Mouse (Mus musculus) thymus, postnatal 14 days (tissue): Measurements from ENCODE around the gene Ggact.
A peak's percentile ranks its signal among the peaks of the same experiment; 100 is the strongest.

Source experiments
- DNase-seq: peaks from one replicate; pipeline ENCODE4 v3.0.0; 2021

Gene Ggact

DNA sequence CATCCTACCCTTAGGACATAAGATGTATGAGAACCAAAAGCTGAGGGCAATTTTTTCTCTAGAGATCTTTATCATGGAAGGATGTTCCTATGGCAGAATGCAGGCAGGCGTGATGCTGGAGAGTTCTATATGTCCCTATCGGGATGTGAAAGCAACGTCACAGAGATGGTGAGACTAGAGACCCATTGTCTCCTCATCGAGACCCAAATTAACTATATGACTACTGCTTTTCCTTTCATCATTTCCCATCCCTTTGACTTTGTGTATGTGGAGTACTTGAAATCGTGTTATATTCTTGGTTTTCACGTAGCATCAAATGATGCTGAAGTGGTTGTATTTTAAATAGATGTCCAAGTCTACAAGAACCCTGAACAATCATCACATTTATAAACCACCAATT lies at the start of gene Ggact:
Gene Ggact, minus strand, starts transcription at position 101 of the 400 bp plus-strand sequence.
- DNase-seq = no peak

DNA sequence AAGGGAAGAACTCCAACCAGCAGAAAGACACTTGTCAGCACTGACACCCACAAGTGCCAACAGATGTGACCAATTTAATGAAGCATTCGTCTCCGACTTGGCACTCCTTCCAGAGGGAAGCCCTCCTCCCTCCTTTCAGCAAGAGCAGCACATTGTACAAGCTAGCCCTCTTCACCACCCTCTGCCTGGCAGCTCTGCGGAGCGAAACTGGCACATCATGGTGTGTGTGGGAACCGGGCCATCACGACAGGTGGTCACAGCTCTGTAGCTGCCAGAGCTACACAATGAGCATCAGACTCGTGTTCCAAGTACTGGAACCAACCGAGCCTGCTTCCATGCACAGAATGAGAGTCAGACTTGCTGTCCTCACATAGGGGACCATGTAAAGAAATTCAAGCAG lies 44.4 kb upstream of the Ggact start:
- no peak for DNase-seq

DNA sequence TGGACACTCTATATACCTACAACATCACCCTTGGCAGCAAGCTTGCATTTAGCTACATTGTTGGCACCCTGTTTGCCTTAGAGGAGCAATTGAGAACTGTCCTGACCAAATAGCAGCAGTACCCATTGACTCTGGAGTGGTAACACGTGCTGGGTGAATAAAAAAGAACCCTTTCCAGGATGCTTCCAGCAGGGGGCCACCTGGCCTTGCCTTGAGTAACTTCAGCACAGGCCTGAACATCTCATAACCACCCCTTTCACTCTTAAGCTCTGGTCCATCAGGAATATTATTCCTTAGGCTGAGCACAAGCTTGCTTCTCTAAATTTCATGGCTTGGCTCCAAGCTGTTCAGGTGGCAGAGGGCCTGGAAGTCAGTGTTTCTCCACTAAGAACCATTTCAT lies 39.8 kb upstream of the Ggact start:
- DNase-seq = peak; percentile 56

DNA sequence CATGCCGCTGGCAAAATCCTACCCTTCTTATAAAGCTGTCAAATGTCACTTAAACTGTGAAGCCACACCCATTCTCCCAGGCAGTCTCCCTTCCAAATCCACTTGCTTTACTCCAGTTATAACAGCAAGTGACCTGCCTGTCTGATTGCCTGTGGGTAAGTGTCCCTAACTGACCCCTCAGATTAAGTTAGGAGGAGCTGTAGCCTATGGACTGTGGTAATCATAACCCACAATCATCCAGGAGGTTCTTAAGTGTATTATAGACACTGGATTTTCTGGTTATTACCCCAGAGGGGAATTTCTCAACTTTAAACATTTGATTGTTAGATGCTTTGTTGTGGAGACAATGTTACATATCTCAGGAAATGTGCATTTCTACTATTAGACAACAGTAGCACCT lies 39.0 kb upstream of the Ggact start:
- no peak for DNase-seq

DNA sequence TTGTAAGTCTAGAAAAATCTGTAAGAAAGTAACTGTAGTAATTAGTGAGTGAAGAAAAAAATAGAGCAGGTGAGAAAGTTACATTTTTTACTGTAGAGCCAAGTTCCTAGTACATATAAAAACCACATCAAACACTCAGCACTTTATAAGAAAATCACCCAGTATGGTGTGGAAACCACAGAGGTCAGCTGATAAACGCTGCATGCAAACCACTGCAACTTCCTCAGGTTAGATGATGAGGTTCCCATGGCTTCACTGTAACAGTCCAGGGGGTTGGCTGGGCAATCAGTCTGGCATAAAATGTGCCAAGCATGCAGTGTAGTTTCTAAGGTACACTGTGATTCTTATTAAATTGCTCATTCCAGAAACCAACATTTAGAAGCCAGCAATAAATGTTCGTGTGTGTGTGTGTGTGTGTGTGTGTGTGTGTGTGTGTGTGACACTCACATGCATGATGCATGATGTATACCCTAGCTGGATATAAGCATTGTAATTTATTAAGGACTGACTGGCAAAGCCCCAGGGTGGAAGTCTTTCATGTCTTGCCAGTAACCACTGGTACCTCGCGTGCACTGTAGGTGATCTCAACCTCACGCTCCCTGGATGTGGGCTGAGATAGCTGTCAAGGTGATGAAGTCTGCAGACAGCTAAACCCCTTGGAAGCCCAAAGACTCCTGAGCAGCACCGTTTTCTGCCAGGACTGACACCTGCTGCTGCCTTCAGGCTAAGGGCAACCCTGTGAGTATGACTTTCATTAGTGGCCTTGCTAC lies 38.3 kb upstream of the Ggact start:
- no peak for DNase-seq

DNA sequence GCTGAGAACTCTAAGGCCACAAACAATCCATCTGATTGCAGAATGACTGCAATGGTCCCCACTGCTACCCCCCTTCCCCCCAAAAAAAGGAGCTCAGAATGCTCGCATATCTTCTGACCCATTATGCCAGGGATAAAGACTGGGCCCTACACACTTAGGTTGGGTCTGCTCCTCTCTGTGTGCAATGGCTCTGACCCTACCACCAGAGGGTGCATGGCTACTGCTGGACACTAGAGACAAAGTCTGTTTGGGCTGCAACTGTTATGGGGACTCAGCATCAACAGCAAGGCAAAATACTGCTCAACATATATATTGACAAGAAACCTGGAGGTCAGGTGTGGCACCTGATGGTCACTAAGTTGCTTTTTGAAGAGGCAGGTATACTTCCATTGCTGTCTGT lies 37.4 kb upstream of the Ggact start:
- peak; percentile 5 for DNase-seq

DNA sequence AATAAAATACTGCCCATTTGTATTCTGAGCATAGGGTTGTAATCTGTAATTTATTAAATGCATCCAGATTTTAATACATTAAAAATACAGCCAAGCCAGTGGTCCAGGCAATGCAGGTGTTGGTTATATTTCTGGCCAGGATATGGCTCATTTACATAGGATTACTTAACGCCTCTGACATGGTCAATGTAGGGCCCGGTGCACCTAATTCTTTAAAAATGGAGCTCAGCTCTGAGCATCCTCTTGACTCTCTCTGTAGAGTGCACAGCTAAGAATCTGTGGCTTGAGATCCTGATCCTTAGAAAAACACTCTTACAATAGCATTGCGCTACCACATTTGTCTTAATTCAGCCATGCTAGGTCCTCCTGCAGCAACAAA lies 29.9 kb upstream of the Ggact start:
- DNase-seq = no peak

DNA sequence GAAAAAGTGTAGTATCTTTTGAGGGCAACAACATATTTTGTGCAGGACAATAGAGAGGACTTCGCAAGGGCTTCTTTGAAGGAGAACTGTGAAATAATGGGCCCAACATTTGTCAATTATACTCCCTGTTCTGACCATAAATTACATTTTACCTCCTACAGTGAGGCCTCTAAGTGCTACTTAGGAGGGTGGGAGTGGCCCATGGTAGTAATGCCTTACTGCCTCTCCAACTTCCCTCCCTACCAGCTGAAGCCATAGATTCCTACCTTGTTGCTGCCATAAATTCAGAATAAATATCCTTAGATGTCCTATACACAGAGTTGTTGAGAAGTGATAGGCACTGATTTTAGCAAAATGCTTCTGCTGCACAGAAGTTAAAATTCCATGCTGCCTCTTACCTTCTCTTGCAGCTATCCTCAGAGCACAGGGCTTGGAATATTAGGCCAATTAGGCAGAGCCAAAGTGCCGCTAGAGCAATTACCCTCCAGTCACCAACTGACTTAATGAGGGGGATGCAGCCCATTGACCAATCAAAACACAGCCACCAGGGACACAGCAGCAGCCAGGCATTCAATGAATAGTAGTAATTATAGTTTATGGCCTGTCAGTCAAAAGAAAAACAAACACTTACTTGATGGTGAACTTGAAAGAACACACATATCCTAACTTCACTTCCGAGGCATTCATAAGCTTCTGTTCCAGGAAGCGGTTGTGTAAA lies 29.4 kb upstream of the Ggact start:
- no peak for DNase-seq

DNA sequence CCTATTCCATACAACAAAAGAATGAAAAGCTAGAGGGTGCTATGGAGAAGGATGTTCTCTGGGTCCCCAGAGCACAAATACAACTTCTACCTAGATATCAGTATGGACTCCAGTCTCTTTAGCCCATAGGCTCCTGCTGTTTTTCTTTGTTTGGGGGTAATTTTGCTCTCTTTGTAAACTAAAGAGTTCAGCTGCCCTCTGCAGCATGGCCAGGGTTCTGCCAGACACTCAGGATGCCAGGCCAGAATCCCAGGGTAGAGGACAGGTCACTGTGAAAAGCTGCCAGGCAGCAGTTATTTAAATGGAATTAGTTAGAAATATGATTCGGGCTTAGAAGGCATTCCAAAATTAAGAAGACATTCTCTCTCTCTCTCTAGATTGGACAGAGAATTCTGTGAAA lies 22.9 kb upstream of the Ggact start:
- no peak for DNase-seq

DNA sequence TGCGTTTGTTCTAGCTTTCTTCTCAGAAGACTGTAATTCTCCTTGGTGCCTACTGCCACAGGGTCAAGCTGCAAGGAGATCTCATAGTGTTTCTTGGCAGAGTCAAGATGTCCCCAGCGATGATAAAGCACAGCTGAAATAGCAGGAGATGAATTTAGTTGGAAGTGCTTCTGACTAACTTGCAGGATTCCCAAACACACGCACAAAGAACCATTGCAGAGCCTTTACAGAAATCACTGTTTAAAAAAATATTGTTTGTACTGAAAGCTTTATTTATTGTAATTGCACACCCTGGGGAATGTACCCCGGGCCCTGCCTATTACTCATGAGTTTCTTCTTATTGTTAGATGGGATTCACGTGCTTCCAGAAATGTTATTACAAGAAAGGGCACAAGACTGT lies 6.5 kb upstream of the Ggact start:
- DNase-seq = no peak

DNA sequence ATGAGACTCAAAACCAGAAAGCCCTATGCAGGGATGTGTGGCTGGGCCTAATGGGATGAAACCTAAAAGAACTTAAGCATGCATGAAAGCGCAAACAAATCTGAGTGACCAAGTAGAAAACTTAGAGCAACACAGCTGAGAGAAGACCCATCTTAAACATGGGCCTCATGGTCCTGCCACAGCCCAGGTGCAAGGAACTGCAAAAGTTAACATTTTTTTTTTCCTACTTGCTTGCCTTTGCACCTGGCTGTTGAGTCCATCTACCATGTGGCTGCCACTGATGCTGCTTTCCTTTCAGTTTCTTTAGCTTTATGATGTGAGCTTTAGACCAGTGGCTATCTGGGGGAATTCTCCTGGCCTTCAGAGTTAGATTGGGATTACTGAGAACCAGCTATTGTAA lies 4.1 kb upstream of the Ggact start:
- DNase-seq = no peak

DNA sequence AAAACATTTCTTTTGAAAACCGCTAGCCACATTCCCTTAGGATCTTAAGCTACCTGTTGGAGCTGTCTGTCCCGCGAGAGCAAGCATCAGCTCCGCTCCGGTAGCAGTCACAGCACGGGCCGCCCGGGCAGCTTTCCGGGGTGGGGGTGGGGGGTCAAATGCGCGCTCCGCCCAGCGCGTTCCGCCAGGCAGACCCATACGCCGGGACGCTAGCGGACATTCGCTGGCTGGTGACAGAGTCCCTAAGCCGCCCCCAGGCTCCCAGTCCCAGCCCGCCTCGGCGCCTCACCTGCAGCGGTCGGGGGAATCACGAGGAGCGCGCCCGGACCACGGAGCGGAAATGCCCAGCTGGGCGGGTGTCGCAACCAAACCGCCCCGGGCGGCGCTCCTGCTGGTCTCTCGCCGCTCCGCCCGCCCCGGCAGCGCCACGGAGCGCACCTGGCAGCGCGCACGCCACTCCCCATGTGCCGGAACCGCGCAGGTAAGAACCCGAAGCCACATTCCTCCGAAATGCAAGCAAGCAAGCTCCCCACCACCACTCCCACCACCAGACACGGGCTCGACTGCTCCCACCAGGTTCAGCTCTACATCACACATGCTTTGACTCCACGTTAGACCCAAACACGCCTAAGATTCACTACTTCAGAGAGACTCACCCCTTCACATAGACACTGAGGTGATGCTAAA lies 602 bp downstream of the Ggact start:
- peak; percentile 74 for DNase-seq

DNA sequence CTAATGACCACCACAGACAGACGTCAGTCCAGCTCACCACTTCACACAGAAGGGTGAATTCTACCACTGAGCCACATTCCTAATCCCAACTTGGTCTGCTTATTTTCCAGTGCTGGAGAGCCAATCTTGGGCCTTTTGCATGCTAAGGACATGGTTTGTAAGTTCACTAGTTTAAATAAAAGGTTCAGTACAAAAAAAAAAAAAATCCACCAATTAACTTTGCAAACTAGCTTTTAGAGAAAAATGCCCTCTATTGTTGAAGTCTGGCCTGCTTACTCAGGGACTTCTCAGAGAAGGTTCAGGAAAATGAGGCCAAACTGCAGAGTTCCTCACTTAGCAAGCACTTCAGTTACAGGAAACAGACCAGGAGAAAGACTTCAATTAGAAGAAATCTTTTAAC lies 1.4 kb downstream of the Ggact start:
- no peak for DNase-seq

DNA sequence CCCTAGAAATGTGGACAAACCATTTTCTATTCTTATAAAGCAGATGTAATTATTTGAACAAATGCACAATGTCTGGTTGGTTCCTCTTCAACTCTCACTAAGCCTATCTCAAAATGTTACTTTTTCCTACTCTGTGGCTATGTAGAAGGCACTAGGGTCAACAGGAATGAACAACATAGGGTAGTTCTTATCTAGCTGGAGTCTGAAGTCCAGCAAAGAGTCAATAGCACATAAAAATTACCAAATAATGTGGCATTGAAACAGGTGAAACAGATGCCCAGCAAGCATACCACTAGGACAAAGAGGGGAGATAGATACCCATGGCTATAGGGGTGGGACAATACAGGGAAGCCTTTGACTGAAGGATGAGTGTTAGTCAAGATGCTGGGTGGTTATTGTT lies 2.3 kb downstream of the Ggact start:
- DNase-seq = no peak

DNA sequence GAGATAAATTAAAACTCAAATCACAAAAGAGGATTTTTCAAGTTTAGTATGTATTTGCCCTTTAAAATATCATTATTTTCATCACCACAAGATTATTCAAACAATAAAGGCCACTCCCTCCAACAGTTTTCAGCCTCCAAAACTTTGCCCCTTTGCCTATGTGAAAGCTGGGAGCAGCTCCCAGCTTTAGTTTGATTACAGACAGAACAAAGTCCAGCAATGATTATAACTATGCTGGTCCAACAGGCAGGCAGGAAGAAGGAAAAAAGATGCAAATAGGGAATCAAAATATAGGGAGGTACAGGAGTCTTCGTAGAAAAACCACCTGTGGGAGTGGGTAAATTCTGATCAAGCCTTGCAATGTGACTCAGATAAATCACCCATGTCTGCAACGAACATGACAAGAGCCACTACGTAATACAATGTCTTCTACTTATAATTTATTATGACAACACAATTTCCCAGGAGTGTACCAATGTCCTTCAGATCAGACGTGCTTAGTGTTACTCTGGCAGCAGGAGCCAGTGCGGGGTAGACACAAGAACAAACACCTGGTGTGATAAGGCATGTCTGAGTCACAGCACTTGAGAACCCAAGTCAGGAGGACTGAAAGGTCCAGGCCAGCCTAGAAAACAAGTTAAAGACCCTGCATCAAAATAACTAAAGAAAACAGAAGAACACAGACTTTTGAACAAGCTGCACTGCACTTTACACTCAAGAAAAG lies 4.0 kb downstream of the Ggact start:
- DNase-seq = no peak

DNA sequence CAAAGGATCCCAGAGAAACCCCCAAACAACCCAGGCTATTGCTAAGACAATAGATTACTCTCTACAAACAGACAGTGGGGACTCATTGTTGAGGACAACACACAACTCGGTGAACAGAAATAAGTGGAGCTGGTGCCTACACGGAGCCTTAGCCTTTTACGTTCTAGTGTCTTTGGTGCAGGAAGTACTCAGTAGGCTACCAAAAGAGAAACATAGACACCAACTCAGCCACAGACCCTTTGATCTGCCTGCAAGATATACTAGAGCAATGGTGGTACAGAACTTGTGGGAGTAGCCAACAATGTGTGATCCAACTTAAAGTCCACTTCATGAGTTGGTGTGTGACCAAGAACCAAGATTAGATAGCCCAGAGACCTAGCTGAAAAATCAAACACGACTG lies 5.5 kb downstream of the Ggact start:
- no peak for DNase-seq

DNA sequence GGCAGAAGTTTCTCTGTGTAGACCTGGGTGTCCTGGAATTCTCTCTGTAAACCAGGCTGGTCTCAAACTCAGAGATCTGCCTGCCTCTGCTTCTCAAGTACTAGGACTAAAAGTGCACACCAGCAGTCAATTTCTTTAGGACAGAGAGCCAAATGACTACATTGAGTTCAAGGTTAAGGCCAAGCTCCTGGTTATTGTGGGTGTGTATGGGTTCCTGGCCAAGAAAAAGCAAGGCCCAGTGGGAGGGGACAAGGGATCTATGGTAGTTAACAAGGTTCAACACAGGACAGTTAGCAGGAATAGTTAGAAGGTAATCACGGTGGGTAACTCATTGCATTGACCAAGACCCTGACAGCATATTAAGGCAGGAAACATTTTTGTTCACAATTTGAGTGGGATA lies 8.6 kb downstream of the Ggact start:
- no peak for DNase-seq

DNA sequence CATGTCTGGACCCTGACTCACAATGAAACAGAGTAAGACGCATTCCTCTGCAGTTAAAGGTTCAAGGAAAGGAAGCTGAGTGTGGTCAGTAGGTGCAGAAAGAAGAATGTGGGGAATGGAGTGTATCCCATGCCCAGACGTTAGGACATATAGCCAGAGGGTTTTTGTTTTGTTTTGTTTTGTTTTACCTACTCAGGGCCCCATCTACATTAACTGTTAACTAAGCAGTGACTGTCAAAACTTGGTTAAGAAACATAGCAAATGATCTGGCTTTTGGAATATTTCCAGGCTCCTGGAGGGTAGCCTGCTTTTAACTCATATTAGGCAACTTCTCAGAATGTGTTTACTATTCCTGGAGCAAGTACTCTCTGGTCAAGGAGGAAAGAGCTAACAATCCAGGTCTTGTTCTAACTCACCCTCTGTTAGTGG lies 9.6 kb downstream of the Ggact start:
- DNase-seq = no peak

DNA sequence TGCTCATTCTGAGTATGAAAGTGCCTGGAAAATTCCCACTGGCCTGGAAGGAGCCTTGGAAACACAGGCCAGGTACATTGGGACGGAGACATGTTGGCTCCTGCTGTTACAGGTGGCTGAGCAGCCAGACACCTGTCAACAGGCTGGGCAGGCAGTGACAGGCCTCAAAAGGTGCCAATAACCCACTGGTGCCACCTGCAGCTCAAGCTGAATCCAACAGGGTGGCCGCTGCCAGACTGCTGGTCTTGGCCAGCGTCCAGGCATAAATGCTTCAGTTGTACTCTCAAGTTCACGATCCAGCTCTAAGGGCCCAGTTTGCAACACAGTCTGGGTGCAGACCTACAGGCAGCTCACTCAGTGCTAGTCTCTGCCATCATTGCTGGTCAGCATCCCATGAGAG lies 10.7 kb downstream of the Ggact start:
- peak; percentile 6 for DNase-seq

DNA sequence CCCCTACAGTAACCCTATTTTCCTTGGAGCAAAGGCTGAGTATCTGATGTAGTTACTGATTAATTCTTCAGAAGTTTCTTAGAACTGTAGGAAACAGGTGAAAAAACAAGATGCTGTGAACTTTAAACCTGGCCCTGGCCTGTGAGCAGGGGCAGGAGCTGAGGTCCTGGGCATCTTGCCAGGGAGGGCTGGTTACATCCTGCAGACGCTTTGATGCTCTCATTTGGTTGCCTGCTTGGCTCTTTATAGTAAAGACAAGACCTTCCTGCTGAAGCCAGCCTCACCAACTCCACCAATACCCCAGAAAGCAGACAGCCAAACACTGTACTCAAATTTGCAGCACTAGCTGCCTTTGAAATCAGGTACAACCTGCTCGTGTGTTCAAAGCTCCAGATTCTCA lies 11.4 kb downstream of the Ggact start:
- peak; percentile 43 for DNase-seq

DNA sequence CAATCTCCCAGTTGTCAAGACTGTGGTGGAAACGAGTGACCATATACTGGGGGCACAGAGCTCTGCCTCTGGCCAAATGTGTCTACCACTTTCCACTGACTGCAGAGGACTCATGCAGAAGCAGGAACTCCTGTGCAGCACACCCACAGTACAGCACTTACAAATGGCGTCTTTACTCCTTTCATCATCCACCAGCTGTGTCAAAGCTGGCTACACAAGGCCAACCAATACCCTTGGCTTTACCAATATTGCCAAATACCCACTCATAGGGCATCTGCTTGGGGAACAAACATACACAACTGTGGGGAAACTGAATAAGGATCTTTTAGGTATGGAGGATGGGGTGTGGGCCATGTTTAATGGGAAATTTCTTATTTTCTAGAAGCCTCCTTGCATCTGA lies 11.8 kb downstream of the Ggact start:
- no peak for DNase-seq

DNA sequence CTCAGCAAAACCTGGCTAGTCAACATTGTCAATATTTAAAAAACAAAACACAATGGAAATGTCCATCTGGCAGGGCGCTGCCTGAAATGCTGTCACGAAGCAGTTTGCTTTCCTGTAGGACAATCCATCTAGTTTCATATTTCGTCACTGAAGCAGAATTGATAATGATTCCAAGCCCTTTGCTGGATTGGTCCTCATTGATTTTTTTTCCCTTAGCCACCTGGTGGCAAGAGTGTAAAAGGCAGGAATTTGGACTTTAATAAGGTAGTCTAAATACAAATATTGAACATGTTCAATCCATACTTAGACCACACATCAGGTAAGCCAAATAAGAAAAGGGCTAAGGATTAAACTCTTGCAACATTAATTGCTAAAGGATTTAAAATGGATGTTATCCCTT lies 12.4 kb downstream of the Ggact start:
- DNase-seq = no peak

DNA sequence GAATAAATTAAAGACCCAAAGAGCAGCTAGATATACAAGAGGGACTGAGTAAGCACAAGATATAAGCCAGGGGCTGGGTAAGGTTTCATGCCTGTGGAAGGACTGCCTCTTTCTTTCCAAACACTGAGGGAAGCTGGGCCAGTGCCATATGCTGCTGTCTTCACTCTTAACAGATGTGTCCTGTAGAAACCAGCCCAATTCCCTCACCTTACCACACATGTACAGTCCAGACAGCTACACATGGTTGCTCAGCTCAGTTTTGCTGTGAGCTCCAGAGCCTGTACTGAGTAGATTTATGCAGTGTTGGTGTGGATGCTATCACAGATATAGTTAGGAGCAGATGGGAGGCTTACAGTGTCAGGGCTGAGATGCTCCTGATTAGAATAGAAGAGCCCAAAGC lies 12.9 kb downstream of the Ggact start:
- DNase-seq = no peak

DNA sequence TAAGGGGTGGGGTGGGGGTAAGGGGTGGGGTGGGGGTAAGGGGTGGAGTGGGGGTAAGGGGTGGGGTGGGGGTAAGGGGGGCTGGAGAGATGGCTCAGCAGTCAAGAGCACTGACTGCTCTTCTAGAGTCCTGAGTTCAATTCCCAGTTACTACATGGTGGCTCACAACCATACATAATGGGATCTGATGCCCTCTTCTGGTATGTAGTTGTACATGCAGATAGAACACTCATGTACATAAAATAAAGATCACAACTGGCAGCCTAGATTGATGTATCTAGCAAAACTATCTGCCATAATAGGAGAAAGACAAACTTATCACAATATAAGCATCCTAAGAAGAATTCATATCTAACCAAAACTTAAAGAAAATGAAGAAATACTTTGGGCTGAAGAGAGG lies 15.0 kb downstream of the Ggact start:
- DNase-seq = no peak
